Mouse (Mus musculus) brain, adult 2 months (tissue): Measurements from ENCODE around the gene Vmn1r62.
"Not testable (repeated sequence)": the region's sequence is repeated elsewhere in the genome, so short reads cannot be mapped to it uniquely, and the experiment has no call there.

ENCODE experiments used
- DNase-seq: peaks from one replicate; pipeline ENCODE4 v3.0.0; 2011; ENCODE audit warnings: low read depth, low spot score

Vmn1r62 gene

DNA sequence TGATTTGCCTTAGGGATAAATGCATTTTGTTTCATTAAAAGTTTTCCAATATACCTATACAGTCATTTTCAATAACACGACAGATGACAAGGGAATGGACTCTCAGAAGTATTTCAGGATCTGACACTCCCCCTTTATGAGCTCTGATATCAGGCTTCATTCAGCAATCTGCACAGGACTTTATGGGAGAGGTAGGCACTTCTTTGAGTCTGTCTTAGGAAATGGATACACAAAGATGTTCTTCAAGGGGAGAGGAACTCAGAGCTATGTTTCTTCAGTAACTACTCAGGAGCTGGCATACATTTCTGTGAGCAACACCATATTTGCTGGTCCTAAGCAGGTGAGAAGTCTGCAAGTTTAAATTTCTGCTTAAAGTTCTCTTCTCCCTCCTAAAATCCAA, at the start of gene Vmn1r62:
TSS of gene Vmn1r62 (plus strand) at position 301 of the 400 bp plus-strand sequence.
- DNase-seq = not testable (repeated sequence)
